Mouse (Mus musculus) hindbrain, embryonic 11.5 days (tissue): ENCODE results near the gene Pafah1b2. TPM values are rescaled to one million over a fixed set of nuclear protein-coding genes. Genes with fewer than 3 reads are reported as not detected.

ENCODE experiments used
- ATAC-seq: fragments of 200-750 bp; cut with Nextera tagmentation; 2 replicates; pipeline ENCODE4 v1.8.0; 2017; ENCODE audit warnings: mild to moderate bottlenecking, moderate TSS enrichment, moderate library complexity; ENCODE audit not compliant: low FRiP score
- DNase-seq: peaks from one replicate; pipeline ENCODE4 v3.0.0-alpha.2; 2015; ENCODE audit warnings: low spot score
- H3K27ac ChIP-seq: fragments of 300-500 bp; sonication (generic); 2 replicates; pipeline ENCODE4 v1.5.1; 2014; ENCODE audit warnings: mild to moderate bottlenecking, low read depth, low read length
- H3K27me3 ChIP-seq: fragments of 300-500 bp; sonication (generic); 2 replicates; pipeline ENCODE4 v1.6.1; 2014; ENCODE audit warnings: mild to moderate bottlenecking, low read length, moderate library complexity, mixed read lengths; ENCODE audit not compliant: control insufficient read depth, insufficient read depth
- H3K36me3 ChIP-seq: fragments of 300-500 bp; sonication (generic); 2 replicates; pipeline ENCODE4 v1.6.1; 2014; ENCODE audit warnings: mild to moderate bottlenecking, low read length, moderate library complexity, mixed read lengths; ENCODE audit not compliant: control insufficient read depth, insufficient read depth
- H3K4me1 ChIP-seq: fragments of 300-500 bp; sonication (generic); replicated peaks from 2 replicates; pipeline ENCODE4 v1.6.1; 2014; ENCODE audit warnings: low read length, mixed read lengths; ENCODE audit not compliant: control insufficient read depth, insufficient read depth
- H3K4me2 ChIP-seq: fragments of 300-500 bp; sonication (generic); replicated peaks from 2 replicates; pipeline ENCODE4 v1.6.1; 2014; ENCODE audit warnings: mild to moderate bottlenecking, low read depth, low read length
- H3K4me3 ChIP-seq: fragments of 300-500 bp; sonication (generic); 2 replicates; pipeline ENCODE4 v1.5.1; 2014; ENCODE audit warnings: low read depth, low read length
- H3K9ac ChIP-seq: fragments of 300-500 bp; sonication (generic); 2 replicates; pipeline ENCODE4 v1.6.1; 2014; ENCODE audit warnings: low read depth, low read length
- H3K9me3 ChIP-seq: fragments of 300-500 bp; sonication (generic); 2 replicates; pipeline ENCODE4 v1.6.1; 2016; ENCODE audit warnings: low read length; ENCODE audit not compliant: control insufficient read depth
- WGBS: fragments of 180-500 bp; shearing (Covaris S2); extraction: QIAGEN DNeasy Blood & Tissue Kit; methylation state at CpG from one replicate; pipeline ENCODE4 v1.1.7; 2014; 5-methylcytosine and 5-hydroxymethylcytosine counted together
- polyA plus RNA-seq: library from polyadenylated mRNA; unstranded; fragments of >200 nt; fragmentation: Nextera tagmentation; extraction: Ambion mirVana; gene quantifications from 2 replicates; pipeline ENCODE4 v1.2.1, GENCODE M21; 2014

The Pafah1b2 gene
- polyA plus RNA-seq, 1 experiment from 2014 or later, result 282 TPM

DNA sequence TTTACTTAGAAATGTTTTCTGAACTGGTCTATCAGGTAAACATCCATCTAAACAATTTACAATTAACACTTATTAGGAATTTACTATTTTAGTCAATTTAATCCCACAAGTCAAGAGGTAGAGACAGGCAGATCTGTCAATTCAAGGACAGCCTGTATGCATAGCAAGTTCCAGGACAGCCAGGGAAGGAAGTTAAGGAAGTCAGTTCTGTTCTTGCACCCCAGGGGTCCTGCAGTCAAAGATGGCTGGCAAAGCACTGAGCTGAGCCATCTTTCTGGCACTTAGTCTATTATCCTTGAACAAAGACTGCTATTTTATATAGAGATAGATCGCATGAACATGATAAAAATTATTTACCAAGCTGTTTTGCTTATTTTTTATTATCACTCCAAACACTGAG lies 31.9 kb downstream of the Pafah1b2 start:
- H3K27me3 ChIP-seq, result no peaks in the 10 kb centered on the region
- 88% methylated on average over 1 of the region's 1 CpGs for WGBS
- DNase-seq (no peak), ATAC-seq (no peak)
- peaks cover 4% of the 10 kb centered on the region; the same call in 1 of the 2 replicates for H3K4me1 ChIP-seq
- H3K36me3 ChIP-seq, result 0 out of 2 replicates have a peak, but pooled peaks cover 2% of the 10 kb centered on the region
- no peak overlapping the region for H3K4me2 ChIP-seq
- no peaks in the 10 kb centered on the region for H3K9me3 ChIP-seq
- H3K9ac ChIP-seq, result no peak overlapping the region
- no peak overlapping the region for H3K4me3 ChIP-seq
- no peak overlapping the region for H3K27ac ChIP-seq

DNA sequence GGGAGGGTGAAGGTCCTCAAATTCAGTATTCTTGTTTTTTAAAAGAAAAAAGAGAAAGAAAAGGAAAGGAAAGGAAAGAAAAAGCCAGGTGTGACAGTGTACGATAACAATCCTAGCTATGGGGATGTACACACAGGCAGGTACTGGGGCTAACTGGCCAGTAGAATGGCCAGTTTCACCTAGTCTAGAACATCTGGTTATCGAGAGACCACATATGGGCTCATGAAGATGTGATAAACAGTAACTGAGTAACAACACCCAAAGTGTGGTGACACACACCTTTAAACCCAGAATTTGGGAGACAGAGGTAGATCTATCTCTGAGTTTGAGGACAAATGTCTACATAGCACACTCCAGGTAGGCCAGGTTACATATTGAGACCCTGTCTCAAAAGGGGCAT lies 32.7 kb downstream of the Pafah1b2 start:
- 0 out of 2 replicates have a peak, but pooled peaks cover 2% of the 10 kb centered on the region for H3K36me3 ChIP-seq
- H3K27me3 ChIP-seq, result no peaks in the 10 kb centered on the region
- no peak for ATAC-seq
- no peak for DNase-seq
- H3K4me2 ChIP-seq, result no peak overlapping the region
- H3K4me1 ChIP-seq, result peaks cover 4% of the 10 kb centered on the region; the same call in 1 of the 2 replicates
- no peak overlapping the region for H3K4me3 ChIP-seq
- no peak overlapping the region for H3K27ac ChIP-seq
- no peaks in the 10 kb centered on the region for H3K9me3 ChIP-seq
- H3K9ac ChIP-seq, result no peak overlapping the region
- WGBS, result 98% methylated on average over 2 of the region's 2 CpGs

DNA sequence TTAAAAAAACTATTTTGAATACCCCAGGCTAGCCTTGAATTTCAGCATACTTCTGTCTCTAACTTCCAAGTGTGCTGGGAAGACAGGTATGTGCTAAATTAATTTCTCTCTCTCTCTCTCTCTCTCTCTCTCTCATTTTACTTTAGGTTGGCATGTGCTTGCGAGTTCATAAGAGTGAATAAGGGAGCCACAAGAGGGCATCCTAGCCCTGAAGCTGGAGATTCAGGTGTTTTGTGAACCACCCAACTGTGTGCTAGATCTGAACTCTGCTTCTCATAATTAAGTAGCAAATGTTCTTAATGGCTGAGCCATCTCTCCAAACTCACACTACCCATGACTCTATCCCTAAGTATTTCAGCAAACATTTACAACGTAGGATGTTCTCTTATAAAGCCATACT lies 35.6 kb downstream of the Pafah1b2 start:
- 97% methylated on average over 2 of the region's 2 CpGs for WGBS
- no peak for DNase-seq

DNA sequence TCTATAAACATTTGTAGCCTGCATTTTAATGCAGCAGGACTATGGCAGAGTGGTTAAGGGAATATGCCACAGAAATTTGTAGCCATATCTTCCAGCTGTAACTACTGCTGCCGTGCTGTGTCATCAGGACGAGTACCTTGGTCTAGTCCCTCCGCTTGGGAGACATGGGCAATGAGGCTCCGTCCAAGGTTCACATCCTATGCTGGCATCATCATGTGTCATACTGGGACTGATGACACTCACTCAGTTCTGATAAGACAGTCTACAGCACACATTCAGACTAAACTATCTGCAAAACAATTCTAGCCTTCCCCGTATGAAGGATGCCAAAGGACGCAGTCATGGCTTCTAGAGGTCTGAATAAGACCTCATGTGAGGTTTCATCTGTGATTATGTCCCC lies 48.9 kb downstream of the Pafah1b2 start:
- Histone ChIP-seq H3K9ac (no peak overlapping the region), H3K4me1 (no peaks in the 10 kb centered on the region), H3K4me3 (no peak overlapping the region), H3K36me3 (peaks cover 10% of the 10 kb centered on the region; the same call in 1 of the 2 replicates), H3K27ac (no peak overlapping the region), H3K4me2 (no peak overlapping the region), H3K27me3 (no peaks in the 10 kb centered on the region), H3K9me3 (no peaks in the 10 kb centered on the region)
- ATAC-seq, result no peak
- no peak for DNase-seq
- 94% methylated on average over 6 of the region's 6 CpGs for WGBS

More for the DNA sequence above, 35.6 kb downstream of the Pafah1b2 start:
- Histone ChIP-seq H3K4me3 (no peak overlapping the region), H3K27me3 (no peaks in the 10 kb centered on the region), H3K27ac (no peak overlapping the region), H3K9ac (no peak overlapping the region), H3K4me1 (no peaks in the 10 kb centered on the region), H3K9me3 (no peaks in the 10 kb centered on the region), H3K4me2 (no peak overlapping the region), H3K36me3 (peaks cover 3% of the 10 kb centered on the region; the same call in 1 of the 2 replicates)
- ATAC-seq, result no peak

DNA sequence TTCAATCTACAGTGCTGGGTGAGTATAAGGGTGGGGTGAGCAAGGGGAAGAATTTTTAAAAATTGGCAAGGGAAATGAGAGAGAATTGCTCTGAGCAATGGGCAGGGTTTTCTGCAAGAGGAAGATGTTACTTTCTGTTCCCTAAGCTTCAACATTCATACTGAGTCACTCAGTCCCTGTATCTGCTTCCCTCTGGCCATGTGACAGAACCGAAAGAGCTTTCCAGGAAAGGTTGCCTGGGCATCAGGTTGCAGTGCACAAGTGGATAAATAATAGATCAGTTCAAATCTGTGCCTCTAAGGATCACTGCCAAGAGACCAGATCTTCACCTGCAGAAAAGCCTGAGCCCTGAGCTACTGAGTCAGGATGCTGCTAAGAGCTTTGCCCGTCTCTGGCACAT lies 50.6 kb downstream of the Pafah1b2 start:
- no peak overlapping the region for H3K4me2 ChIP-seq
- no peak overlapping the region for H3K4me3 ChIP-seq
- ATAC-seq (no peak), DNase-seq (no peak)
- no peak overlapping the region for H3K27ac ChIP-seq
- no peaks in the 10 kb centered on the region for H3K27me3 ChIP-seq
- no peaks in the 10 kb centered on the region for H3K4me1 ChIP-seq
- 83% methylated on average over 2 of the region's 2 CpGs for WGBS
- no peaks in the 10 kb centered on the region for H3K9me3 ChIP-seq
- H3K36me3 ChIP-seq, result peaks cover 10% of the 10 kb centered on the region; the same call in 1 of the 2 replicates
- no peak overlapping the region for H3K9ac ChIP-seq

DNA sequence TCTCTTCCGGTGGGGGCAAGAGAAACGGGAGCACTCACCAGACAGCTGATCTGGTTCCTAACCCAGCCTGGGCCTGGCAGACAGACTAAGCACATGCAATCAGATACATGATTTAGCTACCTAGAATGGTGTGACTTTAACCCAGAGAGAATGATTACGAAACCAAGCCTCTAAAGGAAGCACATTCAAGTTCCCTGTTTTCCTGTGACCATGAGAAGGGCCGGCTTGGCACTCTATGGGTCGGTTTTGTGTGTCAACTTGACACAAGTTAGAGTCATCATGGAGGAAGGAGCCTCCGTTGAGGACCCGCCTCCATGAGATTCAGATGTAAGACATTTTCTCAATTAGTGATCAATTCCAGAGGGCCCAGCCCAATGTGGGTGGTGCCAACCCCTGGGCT lies 52.8 kb downstream of the Pafah1b2 start:
- 86% methylated on average over 7 of the region's 7 CpGs for WGBS
- Histone ChIP-seq H3K36me3 (0 out of 2 replicates have a peak, but pooled peaks cover 3% of the 10 kb centered on the region), H3K4me3 (no peak overlapping the region), H3K27ac (no peak overlapping the region), H3K27me3 (no peaks in the 10 kb centered on the region), H3K4me1 (no peaks in the 10 kb centered on the region), H3K9ac (no peak overlapping the region), H3K9me3 (no peaks in the 10 kb centered on the region), H3K4me2 (no peak overlapping the region)
- DNase-seq (no peak), ATAC-seq (no peak)

DNA sequence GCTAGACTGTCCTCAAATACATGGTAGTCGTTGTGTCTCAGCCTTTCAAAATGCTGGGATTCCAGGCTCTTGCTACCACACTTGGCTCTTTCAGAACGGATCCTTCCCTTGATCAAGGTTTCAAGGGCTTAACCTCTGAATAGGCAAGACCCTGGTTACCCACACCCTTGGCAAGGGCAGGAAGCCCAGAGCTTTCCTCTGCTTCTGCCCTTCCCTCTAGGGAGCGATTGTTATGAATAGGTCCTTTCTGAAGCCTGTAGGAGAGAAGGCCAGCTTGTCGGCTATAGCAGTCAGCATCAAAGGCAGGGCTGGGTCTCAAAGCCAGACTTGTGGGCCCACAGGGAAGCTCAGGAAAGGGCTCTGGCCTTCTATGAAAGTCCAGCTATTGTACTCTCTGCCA lies 53.6 kb downstream of the Pafah1b2 start:
- ATAC-seq (no peak), DNase-seq (no peak)
- Histone ChIP-seq H3K9ac (no peak overlapping the region), H3K27ac (no peak overlapping the region), H3K36me3 (no peaks in the 10 kb centered on the region), H3K4me1 (no peaks in the 10 kb centered on the region), H3K4me2 (no peak overlapping the region), H3K4me3 (no peak overlapping the region), H3K27me3 (no peaks in the 10 kb centered on the region), H3K9me3 (no peaks in the 10 kb centered on the region)
- 54% methylated on average over 4 of the region's 4 CpGs for WGBS

DNA sequence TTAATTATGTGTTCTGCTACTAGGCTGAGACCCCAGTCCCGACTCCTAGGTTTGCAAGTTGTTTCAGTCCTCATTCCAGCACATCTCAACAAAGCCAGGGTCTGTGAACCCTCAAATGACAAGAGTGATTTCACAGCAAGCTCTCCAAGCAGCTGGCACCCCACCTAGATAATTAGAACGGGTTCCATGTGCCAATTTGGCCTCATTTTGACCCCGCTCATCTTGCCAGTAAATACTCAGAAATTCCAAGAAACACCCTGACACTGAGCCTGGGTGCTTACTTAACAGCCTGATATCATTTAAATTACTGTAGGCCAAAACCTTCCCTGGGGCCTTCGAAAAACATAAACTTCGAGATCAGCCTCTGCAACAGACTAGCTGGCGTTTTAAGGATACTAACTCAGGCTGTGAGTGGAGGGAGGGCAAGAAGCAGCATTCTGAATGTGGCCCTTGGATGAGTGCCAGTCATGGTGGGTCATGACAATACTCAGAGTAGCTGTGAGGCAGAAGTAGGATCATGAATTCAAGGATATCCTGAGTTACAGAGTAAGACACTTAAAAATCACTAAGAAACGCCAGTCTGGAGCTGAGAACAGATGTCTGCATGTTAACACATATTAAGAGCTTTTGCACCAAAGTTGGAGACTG lies 54.3 kb downstream of the Pafah1b2 start:
- Histone ChIP-seq H3K4me3 (no peak overlapping the region), H3K4me2 (no peak overlapping the region), H3K27ac (no peak overlapping the region), H3K9me3 (no peaks in the 10 kb centered on the region), H3K9ac (no peak overlapping the region), H3K4me1 (no peaks in the 10 kb centered on the region), H3K36me3 (no peaks in the 10 kb centered on the region), H3K27me3 (no peaks in the 10 kb centered on the region)
- no peak for ATAC-seq
- DNase-seq, result no peak
- 74% methylated on average over 7 of the region's 7 CpGs for WGBS
